Mouse (Mus musculus) thymus, postnatal 10 days (tissue): ENCODE results near the gene Pcx.

Experiments
- DNase-seq, 2 experiments: peaks; one replicate each; pipeline ENCODE4 v3.0.0; 2021; ENCODE audit warnings: low spot score in 2 of 2

The Pcx gene

DNA sequence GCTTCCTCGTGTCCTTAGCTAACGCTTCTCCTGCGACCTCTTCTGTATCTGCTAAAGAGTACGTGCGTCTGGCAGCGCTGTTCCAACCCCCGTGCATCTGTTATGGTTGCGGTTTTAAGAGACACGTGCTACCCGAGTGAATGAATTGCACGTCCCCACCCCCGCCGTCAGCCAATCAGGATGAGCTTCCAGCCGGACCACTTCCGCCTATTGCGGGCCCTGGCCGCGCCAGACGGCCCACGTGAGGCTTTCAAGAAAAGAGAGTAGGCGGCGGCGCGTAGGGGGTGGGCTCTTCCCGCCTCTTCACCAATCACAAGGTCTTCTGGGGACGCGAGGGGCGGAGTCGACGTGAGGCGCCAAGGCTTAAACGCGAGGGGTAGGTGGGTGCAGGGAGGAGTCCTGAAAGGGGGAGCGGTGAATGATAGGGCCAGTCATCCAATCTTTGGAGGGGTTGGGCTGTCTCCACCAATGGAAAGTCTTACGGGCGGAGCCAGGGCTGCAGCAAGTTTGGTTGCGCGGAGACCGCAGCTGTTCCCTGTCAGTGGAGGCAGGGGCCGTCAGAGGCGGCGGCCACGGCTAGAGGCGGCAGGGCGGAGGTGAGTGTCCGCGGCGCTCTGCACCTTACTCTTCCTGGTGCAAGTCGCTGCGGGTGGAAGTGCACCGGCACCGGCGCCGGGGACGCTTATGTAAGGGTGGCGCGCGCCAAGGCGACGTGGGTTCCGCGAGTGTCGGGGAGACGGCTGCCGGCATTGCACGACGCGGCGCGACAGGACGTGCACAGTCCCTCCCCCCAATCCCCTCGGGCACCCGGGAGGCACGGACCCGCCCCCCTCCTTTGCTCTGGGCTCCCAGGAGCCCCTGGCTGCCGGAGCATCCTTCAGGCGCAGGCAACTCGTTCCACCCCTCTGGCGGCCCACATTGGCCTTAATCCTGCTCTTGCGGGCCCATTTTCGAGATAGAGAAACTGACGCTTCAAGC, at the start of gene Pcx:
Gene Pcx (plus strand): TSS at position 487 of the 978 bp plus-strand sequence.
- DNase-seq = peak; percentile 94 to 98

DNA sequence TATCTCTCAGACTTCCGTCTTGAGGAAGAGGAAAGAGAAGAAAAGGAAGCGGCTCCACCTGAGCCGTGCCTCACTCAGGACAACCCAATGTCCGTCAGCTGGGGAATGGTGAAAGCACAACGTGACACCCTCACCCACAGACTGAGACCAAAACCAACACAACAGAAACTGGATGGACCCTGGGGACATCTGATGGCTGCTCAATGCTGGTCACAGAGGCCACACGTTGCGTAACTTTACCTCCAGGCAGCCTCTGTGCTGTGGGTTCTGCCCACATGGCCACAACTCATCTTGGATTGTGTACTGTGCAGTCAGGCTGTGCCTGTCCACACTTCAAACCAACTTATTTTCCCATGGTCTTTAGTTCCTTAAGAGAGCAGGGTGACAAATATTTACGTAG, 48.3 kb upstream of the Pcx start:
- no peak for DNase-seq

DNA sequence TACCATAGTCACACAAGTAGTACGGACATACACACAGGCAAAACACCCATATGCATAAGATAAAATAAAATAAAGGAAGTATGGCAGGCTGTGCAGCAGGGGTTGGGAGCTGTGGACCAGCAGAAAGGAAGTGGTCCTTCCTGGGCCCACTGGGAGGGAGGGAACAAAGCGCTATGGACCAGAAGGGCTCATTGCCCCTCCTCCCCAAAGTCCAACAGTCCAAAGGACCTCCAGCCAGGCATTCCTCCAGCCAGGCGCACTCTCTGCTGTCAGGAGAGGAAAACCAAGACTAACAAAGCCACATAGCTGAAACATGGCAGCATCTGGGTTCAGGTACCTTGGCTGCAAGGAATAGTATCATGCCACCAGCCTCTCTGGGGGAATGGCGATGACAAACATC, 45.6 kb upstream of the Pcx start:
- no peak for DNase-seq

DNA sequence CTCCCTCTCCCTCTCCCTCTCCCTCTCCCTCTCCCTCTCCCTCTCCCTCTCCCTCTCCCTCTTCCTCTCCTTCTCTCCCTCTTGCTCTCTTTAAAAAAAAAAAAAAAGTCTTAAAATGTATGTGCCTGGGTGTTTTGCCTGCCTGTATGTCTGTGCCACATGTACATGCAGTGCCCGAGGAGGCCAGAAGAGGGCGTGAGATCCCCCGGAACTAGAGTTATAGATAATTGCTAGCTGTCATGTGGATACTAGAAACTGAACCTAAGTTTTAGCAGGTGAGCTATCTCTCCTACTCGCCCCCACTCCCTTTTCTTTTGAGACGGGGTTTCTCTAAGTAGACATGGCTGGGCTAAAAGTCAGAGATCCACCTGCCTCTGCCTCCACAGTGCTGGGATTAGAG, 41.9 kb upstream of the Pcx start:
- DNase-seq = peak in 1 of 2 experiments; percentile 36

DNA sequence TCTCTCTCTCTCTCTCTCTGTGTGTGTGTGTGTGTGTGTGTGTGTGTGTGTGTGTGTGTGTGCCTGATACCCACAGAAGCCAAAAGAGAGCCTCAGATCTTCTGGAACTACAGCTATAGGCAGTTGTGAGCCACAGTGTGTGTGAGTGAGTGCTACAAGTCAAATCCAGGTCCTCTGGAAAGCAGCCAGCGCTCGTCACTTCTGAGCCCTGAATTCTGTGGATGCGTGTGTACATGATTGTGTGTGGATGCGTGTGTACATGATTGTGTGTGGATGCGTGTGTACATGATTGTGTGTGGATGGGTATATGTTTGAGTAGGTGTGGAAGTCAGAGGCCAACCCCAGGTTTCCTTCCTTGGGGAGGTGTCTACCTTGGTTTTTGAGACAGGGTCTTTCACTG, 36.7 kb upstream of the Pcx start:
- DNase-seq = no peak

DNA sequence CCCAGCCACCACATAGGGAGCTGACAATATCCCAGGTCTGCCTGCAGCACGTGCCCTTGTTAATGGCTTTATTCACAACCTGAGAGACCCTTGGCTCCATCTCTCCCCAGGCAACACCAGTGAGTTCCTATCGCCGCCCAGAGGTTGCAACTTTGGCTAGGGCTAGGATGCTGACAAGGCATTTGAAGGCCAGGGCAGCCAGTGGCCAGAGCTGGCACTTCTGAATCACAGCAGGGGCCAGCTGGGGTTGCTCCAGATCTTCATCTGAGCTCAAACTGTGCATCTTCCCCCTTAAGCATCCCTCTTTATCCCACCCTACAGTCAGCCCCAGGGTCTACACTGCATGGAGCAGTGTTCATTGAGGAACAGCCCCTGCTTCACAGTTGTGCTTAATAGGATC, 35.5 kb upstream of the Pcx start:
- no peak for DNase-seq

DNA sequence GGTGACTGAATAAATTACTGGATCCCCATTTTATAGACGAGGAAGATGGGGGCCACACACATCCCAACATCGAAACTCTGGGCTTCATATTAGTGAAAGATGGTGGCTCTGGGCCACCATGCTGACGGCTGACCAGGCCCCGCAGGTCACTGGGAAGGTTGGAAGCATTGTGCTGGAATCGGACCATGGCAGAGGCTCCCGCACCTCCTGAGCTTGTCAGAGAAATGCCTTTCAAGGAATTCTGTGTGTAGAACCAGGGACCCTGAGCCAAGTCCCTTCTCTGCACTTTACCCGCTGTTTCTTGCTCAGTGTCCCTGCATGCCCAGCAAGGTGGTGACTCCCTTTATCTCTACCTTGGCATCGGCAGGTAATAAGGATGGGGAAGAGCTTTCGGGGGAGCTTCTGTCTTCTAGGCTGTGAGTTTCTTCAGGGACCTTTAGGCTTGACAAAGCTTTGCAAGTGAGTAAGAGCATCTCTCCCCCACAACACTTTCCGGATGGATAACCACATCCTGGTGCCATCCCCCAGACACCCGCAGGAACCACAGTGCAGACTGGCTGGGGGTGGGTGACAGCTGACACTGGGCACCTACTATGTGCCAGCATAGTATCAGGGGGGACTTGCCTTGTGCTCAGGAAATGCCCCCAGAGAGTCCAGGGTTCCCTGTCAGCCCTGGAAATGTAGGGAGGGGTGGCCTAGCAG, 34.9 kb upstream of the Pcx start:
- DNase-seq = peak; percentile 28 to 29

DNA sequence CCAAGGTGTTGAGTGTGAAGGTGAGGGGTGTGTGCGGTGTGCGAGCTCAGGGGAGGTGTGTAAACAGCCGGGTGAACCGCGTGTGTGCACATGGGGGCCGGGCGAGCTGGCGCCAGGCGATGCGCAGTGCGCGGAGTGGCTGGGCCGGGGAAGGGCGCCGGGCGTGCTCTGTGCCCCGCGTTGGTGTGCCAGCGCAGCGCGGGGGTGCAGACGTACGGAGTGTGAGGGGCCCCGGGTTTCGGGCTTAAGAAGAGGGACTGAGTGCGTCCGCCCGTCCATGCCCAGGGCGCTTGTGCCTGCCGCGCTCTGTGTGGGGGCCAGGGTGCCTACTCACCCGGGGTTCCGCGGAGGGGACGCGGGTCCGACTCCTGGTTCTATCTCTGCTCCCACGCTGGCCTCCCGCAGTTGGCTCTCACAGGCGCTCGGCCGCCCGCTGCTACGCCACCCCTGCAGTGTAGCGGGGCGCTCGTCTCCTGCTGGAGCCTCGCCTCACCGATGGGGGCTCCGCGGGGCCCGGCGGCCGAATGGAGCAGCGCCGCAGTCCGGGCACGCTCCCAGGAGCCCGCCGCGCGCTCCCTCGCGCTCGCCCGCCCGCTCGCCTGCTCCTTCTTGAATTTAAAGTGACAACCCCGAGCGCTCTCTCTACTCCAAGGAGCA, 33.5 kb upstream of the Pcx start:
- no peak for DNase-seq

DNA sequence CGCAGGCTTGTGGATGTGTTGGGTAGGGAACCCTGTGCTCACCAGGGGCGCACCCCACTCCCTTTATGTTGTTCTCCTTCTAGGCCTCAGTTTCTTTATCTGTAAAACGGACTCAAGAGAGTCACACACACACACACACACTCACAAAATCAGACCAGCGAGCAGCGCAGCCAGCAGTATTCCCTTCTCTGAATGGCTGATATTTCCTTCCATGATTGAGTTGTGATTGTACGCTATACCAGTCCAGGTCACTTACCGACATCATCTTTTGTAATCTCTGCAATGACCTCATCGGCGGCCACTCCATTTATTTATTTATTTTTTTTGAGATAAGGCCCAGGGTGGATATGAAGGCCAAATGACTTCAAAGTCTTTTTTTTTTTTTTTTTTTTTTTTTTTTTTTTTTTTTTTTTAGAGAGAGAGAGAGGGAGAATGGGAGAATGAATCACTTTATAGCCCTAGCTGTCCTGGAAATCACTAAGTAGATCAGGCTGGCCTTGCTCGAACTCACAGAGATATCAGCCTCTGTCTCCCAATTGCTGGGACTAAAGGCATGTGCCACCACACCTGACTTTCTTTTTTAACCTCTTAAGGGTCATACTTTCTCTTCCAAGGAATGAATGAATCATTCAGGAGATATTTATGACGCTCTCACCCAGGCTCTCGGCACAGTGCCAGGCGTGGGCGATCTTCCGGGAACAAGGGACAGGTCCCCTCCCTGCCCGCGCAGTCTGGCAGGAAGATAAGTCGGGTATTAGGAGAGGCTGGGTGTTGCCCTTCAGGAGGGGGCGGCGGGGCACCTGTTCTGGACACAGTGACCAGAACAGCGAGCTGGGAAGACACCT, 32.7 kb upstream of the Pcx start, which contains the start of gene Syt12:
Gene Syt12 (minus strand): TSS at position 103 of the 845 bp plus-strand sequence.
- no peak for DNase-seq

DNA sequence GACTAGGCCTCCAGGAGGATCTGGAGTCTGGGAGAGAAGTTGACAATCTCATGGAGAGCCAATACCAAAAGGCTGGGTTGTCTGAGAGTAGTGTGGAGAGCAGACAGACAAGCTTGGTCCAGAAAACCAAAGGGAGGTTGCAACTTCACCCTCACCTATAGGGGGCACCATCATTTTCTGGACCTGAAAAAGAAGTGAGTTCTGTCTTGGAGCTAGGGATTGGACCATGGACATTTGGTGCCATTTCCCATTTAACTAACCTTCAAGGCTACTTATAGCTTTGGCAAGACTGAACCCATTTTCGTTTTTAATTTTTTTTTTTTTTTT, 32.1 kb upstream of the Pcx start:
- no peak for DNase-seq

DNA sequence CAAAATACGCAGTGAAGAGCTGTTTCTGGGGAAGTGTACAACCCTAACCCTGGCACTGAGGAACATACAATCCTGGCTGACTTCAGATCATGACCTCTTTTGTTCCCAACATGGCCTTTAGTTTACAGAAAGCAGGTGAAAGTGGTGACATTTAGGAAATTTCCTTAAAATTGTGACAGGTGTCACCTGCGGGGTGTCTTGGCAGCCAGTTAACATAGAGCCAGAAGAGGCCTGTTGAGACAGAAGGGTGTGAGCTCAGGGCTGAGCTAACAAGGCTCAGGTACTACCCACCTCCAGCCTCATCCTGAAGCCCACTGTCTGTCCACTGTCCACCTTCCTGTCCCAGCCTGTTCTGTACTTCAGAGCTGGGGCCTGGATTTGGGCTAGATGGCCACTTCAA, 30.2 kb upstream of the Pcx start:
- no peak for DNase-seq

DNA sequence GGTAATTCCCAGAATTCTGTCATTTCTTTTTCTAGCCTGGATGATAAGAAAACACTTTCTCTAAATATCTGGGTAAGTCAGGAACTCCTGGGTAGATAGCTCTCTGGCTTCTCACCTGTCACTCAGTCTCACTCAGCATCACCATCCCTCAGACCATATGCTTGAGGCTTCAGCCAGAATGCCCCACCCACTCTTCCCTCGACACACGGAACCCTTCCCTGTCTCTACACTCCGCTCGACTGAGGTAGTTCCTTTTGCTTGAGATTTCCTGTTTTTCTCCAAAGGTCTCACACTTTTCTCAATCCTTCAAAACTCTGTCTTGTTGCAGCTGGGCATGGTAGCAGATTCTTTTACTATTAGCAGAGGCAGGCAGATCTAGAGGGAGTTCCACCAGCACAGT, 28.9 kb upstream of the Pcx start:
- no peak for DNase-seq

DNA sequence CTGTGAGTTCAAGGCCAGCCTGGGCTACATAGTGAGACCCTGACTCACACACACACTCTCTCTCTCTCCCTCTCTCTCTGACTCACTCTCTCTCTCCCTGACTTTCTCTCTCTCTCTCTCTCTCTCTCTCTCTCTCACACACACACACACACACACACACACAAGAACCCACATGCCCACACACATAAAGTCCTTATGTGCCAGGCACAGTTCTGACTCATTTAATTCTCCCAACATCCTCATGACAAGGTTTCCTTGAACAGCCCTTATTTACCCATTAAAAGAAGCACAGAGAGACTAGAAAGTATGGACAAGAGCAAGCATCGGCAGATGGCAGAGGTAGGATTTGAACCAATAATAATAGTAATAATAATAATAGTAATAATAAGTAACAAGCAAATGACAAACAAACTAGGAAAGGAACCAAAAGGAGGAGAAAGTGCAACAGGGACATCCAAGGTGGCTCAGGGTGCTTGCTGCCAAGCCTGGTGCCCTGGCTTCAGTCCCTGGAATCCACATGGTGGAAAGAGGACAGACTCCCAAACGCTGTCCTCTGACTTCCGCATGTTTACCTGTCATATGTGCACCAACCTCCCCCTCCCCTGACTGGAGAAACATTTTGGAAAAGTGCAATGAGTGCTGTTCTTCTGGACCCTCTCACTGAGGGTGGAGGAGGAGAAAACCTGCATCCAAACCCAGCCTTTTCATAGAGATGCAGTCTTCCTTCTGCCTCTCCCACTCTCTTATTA, 28.0 kb upstream of the Pcx start:
- DNase-seq = no peak

DNA sequence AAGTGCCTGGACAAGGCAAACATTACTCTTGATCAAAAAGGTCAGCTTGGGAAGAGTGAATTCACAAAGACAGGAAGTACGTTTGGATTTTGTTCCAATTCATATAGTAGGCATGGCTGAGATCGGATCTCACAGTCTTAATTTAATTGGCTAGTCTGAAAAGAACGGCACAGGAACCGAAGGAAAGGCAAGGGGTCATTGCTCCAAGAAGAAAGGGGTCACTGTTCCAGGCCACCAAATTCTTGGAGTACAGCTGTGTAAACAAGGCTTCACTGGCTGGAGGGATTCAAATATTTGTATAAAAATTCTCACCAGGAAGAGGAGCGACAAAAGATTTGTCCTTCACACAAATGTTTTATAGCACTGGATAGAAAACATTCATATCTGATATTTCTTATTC, 25.3 kb upstream of the Pcx start:
- DNase-seq = no peak

DNA sequence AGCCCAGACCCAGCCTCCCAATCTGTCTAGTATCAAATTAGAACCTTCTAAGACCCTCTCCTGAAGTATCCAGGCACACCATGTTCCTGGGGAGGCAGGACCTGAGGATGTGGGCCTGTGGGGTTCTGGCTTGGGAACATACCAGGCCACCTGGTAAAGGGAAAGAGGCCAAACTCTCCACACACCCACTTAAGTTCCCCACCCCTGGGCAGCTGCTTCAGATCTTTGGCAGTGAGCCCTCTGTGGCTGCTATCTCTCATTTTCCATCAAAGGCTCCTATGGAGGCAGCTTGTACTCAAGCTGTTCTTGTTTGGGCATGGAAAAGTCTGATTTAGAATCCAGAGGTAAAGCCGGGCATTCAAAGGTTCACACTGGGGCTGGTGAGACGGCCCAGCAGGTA, 22.4 kb upstream of the Pcx start:
- DNase-seq = no peak

DNA sequence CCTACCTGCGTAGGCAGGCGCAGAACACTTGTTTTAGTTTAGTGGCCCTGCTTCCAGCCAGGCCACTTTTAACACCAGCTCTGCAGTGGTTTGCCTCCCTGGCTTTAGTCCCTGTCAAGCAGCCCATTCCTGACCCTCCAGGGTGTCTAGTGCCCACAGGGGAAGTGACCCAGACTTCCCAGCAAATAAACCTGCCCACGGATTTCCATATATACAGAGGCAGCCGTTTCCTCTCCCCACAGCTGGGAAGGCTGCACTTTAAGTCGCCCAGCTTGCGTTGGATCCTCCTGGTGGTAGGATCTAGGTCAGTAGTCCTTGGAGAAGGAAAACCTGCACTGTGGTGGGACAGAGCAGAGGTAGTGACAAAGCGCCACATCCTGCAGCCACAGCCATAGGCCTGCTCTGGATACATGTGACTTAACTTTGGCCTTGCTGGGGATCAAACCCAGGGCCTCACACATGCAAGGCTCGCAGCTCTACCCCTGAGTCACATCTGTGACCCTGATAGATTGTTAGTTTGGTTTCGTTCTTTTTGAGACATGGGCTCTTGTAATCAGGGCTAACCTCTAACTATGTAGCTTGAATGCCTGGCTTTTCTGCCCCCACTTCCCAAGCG, 19.1 kb upstream of the Pcx start:
- DNase-seq = no peak

DNA sequence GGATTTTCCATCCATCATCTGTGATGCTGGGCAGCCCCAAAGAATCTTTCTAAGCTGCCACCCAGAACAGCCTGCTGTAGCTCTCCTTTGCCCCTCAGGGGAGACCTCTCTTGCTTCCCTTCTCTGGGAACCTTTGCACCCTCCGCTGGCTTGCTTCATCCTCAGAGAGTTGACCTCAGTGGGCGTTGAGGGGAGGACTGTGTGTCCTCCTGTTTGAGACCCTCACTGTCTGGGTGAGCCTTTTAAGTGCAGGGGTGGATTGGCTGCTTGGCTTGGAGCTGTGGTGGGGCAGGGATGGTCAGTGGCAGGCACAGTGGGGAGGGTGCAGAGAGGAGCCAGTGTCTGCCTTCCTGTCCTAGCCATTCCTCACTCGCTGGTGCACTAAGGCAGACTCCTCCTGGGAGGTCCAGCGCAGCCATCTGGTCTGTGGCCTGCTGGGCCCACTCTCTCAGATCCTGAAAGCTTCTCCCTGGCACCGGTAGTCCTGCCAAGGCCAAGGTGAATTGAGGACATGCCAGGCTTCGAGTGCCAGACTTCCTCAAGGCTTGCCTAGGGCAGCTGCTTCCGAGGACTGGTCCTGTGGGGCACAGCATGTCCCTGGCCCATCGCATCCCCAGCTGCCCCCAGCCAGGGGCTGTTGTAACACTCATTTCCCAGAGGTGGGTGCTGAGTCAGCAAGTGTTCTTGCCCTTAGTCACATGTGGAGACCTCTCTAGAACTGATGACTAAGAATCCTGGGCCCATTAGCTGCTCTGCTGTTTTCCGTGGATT, 17.6 kb upstream of the Pcx start:
- DNase-seq = no peak

DNA sequence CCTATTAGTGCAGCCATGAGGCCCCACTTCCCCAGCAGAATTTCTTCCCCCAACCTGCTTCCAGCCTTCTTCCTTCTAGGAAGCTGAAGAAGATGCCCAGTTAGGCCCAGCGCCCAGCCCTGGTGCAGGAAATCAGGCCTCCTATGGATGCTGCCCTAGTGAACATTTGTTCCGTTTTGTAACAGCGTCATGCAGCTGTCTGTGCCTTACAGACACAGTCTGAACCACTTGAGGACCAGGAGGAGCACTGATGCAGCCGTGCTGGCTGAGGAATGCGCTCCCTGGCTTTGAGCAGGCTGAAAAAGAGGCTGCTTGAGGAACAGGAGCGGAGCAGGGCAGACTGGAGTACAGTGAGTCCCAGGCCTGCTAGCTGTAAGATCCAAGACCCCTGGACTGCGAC, 15.6 kb upstream of the Pcx start:
- DNase-seq = no peak

DNA sequence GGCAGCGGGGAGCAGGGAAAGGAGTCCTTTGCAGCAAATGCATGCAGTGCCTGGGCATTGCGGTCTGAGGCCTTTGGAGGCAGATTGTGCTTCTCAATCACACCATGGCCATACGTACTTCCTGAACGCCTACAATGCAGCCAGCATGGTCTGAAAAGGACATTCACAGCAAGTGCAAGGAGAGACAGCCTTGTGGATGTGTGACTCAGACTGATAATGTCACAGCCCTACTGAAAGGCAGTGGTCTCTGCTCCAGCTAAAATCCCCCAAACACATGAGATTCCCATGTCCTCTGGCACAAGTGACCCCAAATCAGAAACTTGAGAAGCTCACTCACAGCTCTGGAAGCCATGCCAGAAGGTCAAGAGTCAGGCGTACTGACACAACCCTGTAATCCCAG, 14.5 kb upstream of the Pcx start:
- no peak for DNase-seq
